Mouse (Mus musculus) forebrain, embryonic 13.5 days (tissue): ENCODE measurements around the gene Cyp1a2. TPM values are rescaled to one million over a fixed set of nuclear protein-coding genes. Genes with fewer than 3 reads are reported as not detected.
A peak's percentile ranks its signal among the peaks of the same experiment; 100 is the strongest.

Experiments used
- ATAC-seq: fragments of 200-750 bp; cut with Nextera tagmentation; 2 replicates; pipeline ENCODE4 v1.8.0; 2017
- H3K27ac ChIP-seq: fragments of 300-500 bp; sonication (generic); 2 replicates; pipeline ENCODE4 v1.5.1; 2015; ENCODE audit warnings: inconsistent platforms, mild to moderate bottlenecking, moderate library complexity
- H3K27me3 ChIP-seq: fragments of 300-500 bp; sonication (generic); 2 replicates; pipeline ENCODE4 v1.6.1; 2015; ENCODE audit warnings: mild to moderate bottlenecking, inconsistent platforms
- H3K36me3 ChIP-seq: fragments of 300-500 bp; sonication (generic); 2 replicates; pipeline ENCODE4 v1.6.1; 2015; ENCODE audit warnings: mild to moderate bottlenecking, inconsistent platforms; ENCODE audit not compliant: poor library complexity, severe bottlenecking
- H3K4me1 ChIP-seq: fragments of 300-500 bp; sonication (generic); 2 replicates; pipeline ENCODE4 v1.6.1; 2015; ENCODE audit warnings: inconsistent platforms
- H3K4me2 ChIP-seq: fragments of 300-500 bp; sonication (generic); 2 replicates; pipeline ENCODE4 v1.6.1; 2015; ENCODE audit warnings: inconsistent platforms, mild to moderate bottlenecking, moderate library complexity
- H3K4me3 ChIP-seq: fragments of 300-500 bp; sonication (generic); 2 replicates; pipeline ENCODE4 v1.5.1; 2015; ENCODE audit warnings: mild to moderate bottlenecking, inconsistent platforms
- H3K9ac ChIP-seq: fragments of 300-500 bp; sonication (generic); 2 replicates; pipeline ENCODE4 v1.6.1; 2015; ENCODE audit warnings: mild to moderate bottlenecking, inconsistent platforms
- H3K9me3 ChIP-seq: fragments of 300-500 bp; sonication (generic); replicated peaks from 2 replicates; pipeline ENCODE4 v1.6.1; 2016; ENCODE audit warnings: inconsistent platforms
- WGBS: fragments of 180-500 bp; shearing (Covaris S2); methylation state at CpG from one replicate; pipeline ENCODE4 v1.1.7; 2015; 5-methylcytosine and 5-hydroxymethylcytosine counted together
- polyA plus RNA-seq: library from polyadenylated mRNA; unstranded; fragments of >200 nt; fragmentation: Nextera tagmentation; extraction: Ambion mirVana; gene quantifications from 2 replicates; pipeline ENCODE4 v1.2.1, GENCODE M21; 2015

The Cyp1a2 gene
- polyA plus RNA-seq, 1 experiment from 2014 or later, result not detected

DNA sequence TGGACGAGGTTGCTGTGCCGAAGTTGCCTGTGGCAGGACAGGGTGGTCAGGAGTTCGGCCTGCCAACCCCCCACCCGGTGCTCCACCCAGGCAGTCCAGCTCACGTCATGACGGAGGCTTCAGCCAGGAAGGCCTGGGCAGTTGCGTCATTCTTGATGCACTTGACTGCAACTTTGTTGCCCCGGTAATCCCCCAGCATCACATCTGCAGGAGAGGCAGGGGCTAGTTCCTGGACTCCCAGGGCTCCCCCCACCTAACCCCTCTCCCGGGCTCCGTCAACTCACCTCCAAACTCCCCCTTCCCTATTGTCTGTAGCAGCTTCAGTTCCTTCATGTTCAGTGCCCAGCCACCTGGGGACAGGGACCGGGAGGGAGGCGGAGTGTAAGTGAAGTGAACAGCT lies 54.8 kb downstream of the Cyp1a2 start:
- Histone ChIP-seq H3K9ac (no peak overlapping the region), H3K36me3 (peaks cover 85% of the 10 kb centered on the region), H3K9me3 (no peaks in the 10 kb centered on the region), H3K4me1 (peaks cover 7% of the 10 kb centered on the region), H3K27ac (no peak overlapping the region), H3K4me3 (no peak overlapping the region), H3K27me3 (no peaks in the 10 kb centered on the region), H3K4me2 (no peak overlapping the region)
- 90% methylated on average over 12 of the region's 12 CpGs for WGBS
- ATAC-seq, result peak; percentile 6; the same call in 1 of the 2 replicates

DNA sequence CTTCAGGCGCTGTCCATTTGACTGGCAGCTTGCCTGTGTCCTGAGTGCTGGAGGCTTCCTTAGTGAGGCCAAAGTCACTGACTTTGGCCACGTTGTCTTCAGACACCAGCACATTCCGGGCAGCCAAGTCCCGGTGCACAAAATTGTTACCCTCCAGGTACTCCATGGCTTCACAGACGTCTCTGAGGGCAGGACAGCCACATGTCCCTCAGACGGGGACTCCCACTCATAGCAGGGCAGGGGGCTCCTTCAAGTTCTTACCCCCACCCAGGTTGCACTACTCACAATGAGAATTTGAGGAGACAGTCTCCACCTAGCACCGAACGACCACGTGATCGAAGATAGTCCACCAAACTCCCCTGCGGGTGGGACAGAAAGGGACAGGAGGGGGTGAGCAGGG lies 55.6 kb downstream of the Cyp1a2 start:
- Histone ChIP-seq H3K4me3 (no peak overlapping the region), H3K9ac (no peak overlapping the region), H3K36me3 (peaks cover 85% of the 10 kb centered on the region), H3K27me3 (no peaks in the 10 kb centered on the region), H3K27ac (no peak overlapping the region), H3K4me2 (no peak overlapping the region), H3K4me1 (no peaks in the 10 kb centered on the region), H3K9me3 (no peaks in the 10 kb centered on the region)
- no peak for ATAC-seq
- 91% methylated on average over 11 of the region's 11 CpGs for WGBS

DNA sequence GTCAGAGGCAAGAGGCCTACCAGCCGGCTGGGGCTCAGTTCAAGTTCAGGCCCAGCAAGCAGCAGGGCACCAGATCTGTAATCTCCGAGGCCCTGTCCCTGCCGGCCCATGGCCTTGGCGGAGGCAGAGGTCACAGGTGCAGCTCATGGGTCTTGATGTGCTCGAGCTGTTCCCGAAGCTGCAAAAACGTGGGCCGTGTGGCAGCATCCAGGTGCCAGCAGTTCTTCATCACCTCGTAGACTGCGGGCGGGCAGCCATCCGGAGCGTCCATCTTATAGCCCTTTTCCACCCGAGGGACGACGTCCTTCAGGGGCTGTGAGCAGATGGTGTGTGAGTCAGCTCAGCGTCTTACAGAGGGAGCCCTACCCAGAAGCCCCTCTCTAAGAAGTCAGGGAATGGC lies 56.3 kb downstream of the Cyp1a2 start:
- Histone ChIP-seq H3K4me1 (no peaks in the 10 kb centered on the region), H3K4me2 (no peak overlapping the region), H3K4me3 (no peak overlapping the region), H3K36me3 (peaks cover 81% of the 10 kb centered on the region), H3K9ac (no peak overlapping the region), H3K9me3 (no peaks in the 10 kb centered on the region), H3K27me3 (no peaks in the 10 kb centered on the region), H3K27ac (no peak overlapping the region)
- 93% methylated on average over 17 of the region's 17 CpGs for WGBS
- no peak for ATAC-seq

Other genes starting within 250 kb of the Cyp1a2 start
- 26.1 TPM in 2 replicates for gene Ppcdc, start 243.6 kb downstream of the Cyp1a2 start, polyA plus RNA-seq
- gene Scamp5, start 215.6 kb downstream of the Cyp1a2 start, polyA plus RNA-seq, result 52.2 and 62.1 TPM in 2 replicates
- 11.0 and 12.8 TPM in 2 replicates for gene Rpp25, start 179.7 kb downstream of the Cyp1a2 start, polyA plus RNA-seq
- gene Cox5a, start 162.4 kb downstream of the Cyp1a2 start, polyA plus RNA-seq, result 775 and 903 TPM in 2 replicates
- 20.1 and 23.3 TPM in 2 replicates for gene Fam219b, start 146.2 kb downstream of the Cyp1a2 start, polyA plus RNA-seq
- gene Mpi, start 130.9 kb downstream of the Cyp1a2 start, polyA plus RNA-seq, result 63.2 and 70.0 TPM in 2 replicates
- 56.5 and 63.9 TPM in 2 replicates for gene Scamp2, start 122.8 kb downstream of the Cyp1a2 start, polyA plus RNA-seq
- gene Ulk3, start 94.3 kb downstream of the Cyp1a2 start, polyA plus RNA-seq, result 20.0 and 20.3 TPM in 2 replicates
- gene Cplx3, start 77.4 kb downstream of the Cyp1a2 start, polyA plus RNA-seq, result not detected in 2 replicates
- gene Lman1l, start 62.9 kb downstream of the Cyp1a2 start, polyA plus RNA-seq, result not detected in 2 replicates
- gene Csk, start 30.1 kb downstream of the Cyp1a2 start, polyA plus RNA-seq, result 35.0 and 39.8 TPM in 2 replicates
- gene Cyp1a1, start 4.2 kb upstream of the Cyp1a2 start, polyA plus RNA-seq, result 0.06 TPM in 1 of 2 replicates, not detected in the other
- 36.0 and 41.5 TPM in 2 replicates for gene Edc3, start 24.8 kb upstream of the Cyp1a2 start, polyA plus RNA-seq
- 90.5 and 91.0 TPM in 2 replicates for gene Clk3, start 82.2 kb upstream of the Cyp1a2 start, polyA plus RNA-seq
- gene Arid3b, start 153.1 kb upstream of the Cyp1a2 start, polyA plus RNA-seq, result 12.3 and 12.8 TPM in 2 replicates
- gene Ubl7, start 227.3 kb upstream of the Cyp1a2 start, polyA plus RNA-seq, result 164 and 165 TPM in 2 replicates